Mouse (Mus musculus) forebrain, postnatal 0 days (tissue): Measurements from ENCODE around the gene Pik3r4. TPM values are rescaled to one million over a fixed set of nuclear protein-coding genes. Genes with fewer than 3 reads are reported as not detected.

Experiments used
- ATAC-seq: fragments of 200-750 bp; cut with Nextera tagmentation; 2 replicates; pipeline ENCODE4 v1.8.0; 2017; ENCODE audit warnings: mild to moderate bottlenecking, moderate library complexity
- DNase-seq: peaks from one replicate; pipeline ENCODE4 v3.0.0-alpha.2; 2015
- H3K27ac ChIP-seq: fragments of 300-500 bp; sonication (generic); 2 replicates; pipeline ENCODE4 v1.5.1; 2014; ENCODE audit warnings: low read depth, mild to moderate bottlenecking, antibody characterized with exemption, low read length, moderate library complexity, mixed read lengths
- H3K27me3 ChIP-seq: fragments of 300-500 bp; sonication (generic); 2 replicates; pipeline ENCODE4 v1.6.1; 2014; ENCODE audit warnings: mild to moderate bottlenecking, low read length, mixed read lengths; ENCODE audit not compliant: insufficient read depth
- H3K36me3 ChIP-seq: fragments of 300-500 bp; sonication (generic); 2 replicates; pipeline ENCODE4 v1.6.1; 2014; ENCODE audit warnings: mild to moderate bottlenecking, moderate library complexity; ENCODE audit not compliant: insufficient read depth
- H3K4me1 ChIP-seq: fragments of 300-500 bp; sonication (generic); 2 replicates; pipeline ENCODE4 v1.6.1; 2014; ENCODE audit warnings: antibody characterized with exemption; ENCODE audit not compliant: insufficient read depth
- H3K4me2 ChIP-seq: fragments of 300-500 bp; sonication (generic); 2 replicates; pipeline ENCODE4 v1.6.1; 2014; ENCODE audit warnings: low read depth, mild to moderate bottlenecking, moderate library complexity
- H3K4me3 ChIP-seq: fragments of 300-500 bp; sonication (generic); 2 replicates; pipeline ENCODE4 v1.5.1; 2014; ENCODE audit warnings: low read depth, low read length, mixed read lengths
- H3K9ac ChIP-seq: fragments of 300-500 bp; sonication (generic); 2 replicates; pipeline ENCODE4 v1.6.1; 2014; ENCODE audit warnings: mild to moderate bottlenecking
- H3K9me3 ChIP-seq: fragments of 300-500 bp; sonication (generic); 2 replicates; pipeline ENCODE4 v1.6.1; 2016; ENCODE audit warnings: low read length
- CTCF ChIP-seq: sonication (generic); IDR thresholded peaks from 2 replicates; pipeline ENCODE4 v1.5.1; 2016; ENCODE audit warnings: antibody characterized with exemption, control low read depth, low read depth
- WGBS: fragments of 180-500 bp; shearing (Covaris S2); extraction: QIAGEN DNeasy Blood & Tissue Kit; methylation state at CpG from one replicate; pipeline ENCODE4 v1.1.7; 2014; 5-methylcytosine and 5-hydroxymethylcytosine counted together
- polyA plus RNA-seq: library from polyadenylated mRNA; unstranded; fragments of >200 nt; fragmentation: Nextera tagmentation; extraction: Ambion mirVana; gene quantifications from 2 replicates; pipeline ENCODE4 v1.2.1, GENCODE M21; 2015
- total RNA-seq: library from RNA; depleted of rRNA; stranded (reverse); fragments of >200 nt; gene quantifications from 2 replicates; pipeline ENCODE4 v1.2.3, GENCODE M21; 2014

The Pik3r4 gene
- total and polyA plus RNA-seq, 2 experiments from 2014 or later: 12.9 to 20.8 TPM

- H3K36me3 ChIP-seq: peaks cover 38% of the 10 kb centered on the region
- H3K27ac ChIP-seq: peak overlapping the region; percentile 62; the same call in 1 of the 2 replicates
- no peaks in the 10 kb centered on the region for H3K4me1 ChIP-seq
- H3K4me3 ChIP-seq: no peak overlapping the region
- no peak overlapping the region for H3K4me2 ChIP-seq
- WGBS: 78% methylated on average over 13 of the region's 13 CpGs
- H3K9me3 ChIP-seq: no peaks in the 10 kb centered on the region
- H3K27me3 ChIP-seq: no peaks in the 10 kb centered on the region
- peak; percentile 18; the same call in 1 of the 2 replicates for ATAC-seq
- peak; percentile 63 for DNase-seq
- no peak overlapping the region for H3K9ac ChIP-seq
- no peak for TF ChIP-seq CTCF
These were observed 41.9 kb downstream of the Pik3r4 start for GRCm38 (mm10) chr9:105684549-105685165.

DNA sequence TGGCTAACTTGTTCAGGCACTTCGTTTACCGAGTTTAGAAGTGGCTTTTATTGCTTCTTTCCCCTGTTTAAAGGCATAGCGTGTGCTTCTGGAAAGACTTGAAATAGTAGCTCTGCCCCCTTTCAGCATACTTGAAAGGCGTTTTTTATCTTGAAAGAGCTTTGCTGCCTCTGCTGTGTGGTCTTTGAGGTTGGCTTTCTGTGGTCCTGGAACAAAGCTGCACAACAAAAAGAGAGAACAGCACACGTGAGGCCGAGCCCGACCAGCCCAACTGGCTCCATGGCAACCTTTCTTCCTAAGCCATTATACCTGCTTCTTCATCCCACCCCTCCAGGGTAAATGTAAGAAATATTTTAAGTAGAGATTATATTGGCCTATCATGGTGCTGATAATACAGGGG lies 46.7 kb downstream of the Pik3r4 start:
- H3K4me1 ChIP-seq: 0 out of 2 replicates have a peak, but pooled peaks cover 5% of the 10 kb centered on the region
- H3K36me3 ChIP-seq: peaks cover 36% of the 10 kb centered on the region
- WGBS: 16% methylated on average over 7 of the region's 7 CpGs
- ATAC-seq: peak; percentile 38
- H3K9ac ChIP-seq: no peak overlapping the region
- no peaks in the 10 kb centered on the region for H3K27me3 ChIP-seq
- no peak for TF ChIP-seq CTCF
- H3K9me3 ChIP-seq: no peaks in the 10 kb centered on the region
- no peak overlapping the region for H3K4me3 ChIP-seq
- no peak for DNase-seq
- H3K4me2 ChIP-seq: no peak overlapping the region
- H3K27ac ChIP-seq: no peak overlapping the region

- 77% methylated on average over 14 of the region's 14 CpGs for WGBS
- H3K27me3 ChIP-seq: no peaks in the 10 kb centered on the region
- H3K27ac ChIP-seq: peak overlapping the region; percentile 54; the same call in 1 of the 2 replicates
- H3K9me3 ChIP-seq: no peaks in the 10 kb centered on the region
- DNase-seq (peak; percentile 46), ATAC-seq (peak; percentile 55)
- H3K36me3 ChIP-seq: peaks cover 9% of the 10 kb centered on the region
- H3K4me1 ChIP-seq: 0 out of 2 replicates have a peak, but pooled peaks cover 5% of the 10 kb centered on the region
- H3K4me3 ChIP-seq: no peak overlapping the region
- no peak for TF ChIP-seq CTCF
- no peak overlapping the region for H3K9ac ChIP-seq
- no peak overlapping the region for H3K4me2 ChIP-seq
These were observed 49.7 kb downstream of the Pik3r4 start for GRCm38 (mm10) chr9:105692472-105692871.

- WGBS: 62% methylated on average over 9 of the region's 9 CpGs
- ATAC-seq (no peak), DNase-seq (no peak)
- no peaks in the 10 kb centered on the region for H3K9me3 ChIP-seq
- H3K9ac ChIP-seq: no peak overlapping the region
- TF ChIP-seq CTCF: no peak
- peaks cover 4% of the 10 kb centered on the region for H3K36me3 ChIP-seq
- H3K4me3 ChIP-seq: no peak overlapping the region
- H3K27ac ChIP-seq: peak overlapping the region; percentile 54; the same call in 1 of the 2 replicates
- H3K27me3 ChIP-seq: no peaks in the 10 kb centered on the region
- H3K4me1 ChIP-seq: 0 out of 2 replicates have a peak, but pooled peaks cover 5% of the 10 kb centered on the region
- no peak overlapping the region for H3K4me2 ChIP-seq
These were observed 50.3 kb downstream of the Pik3r4 start for GRCm38 (mm10) chr9:105693056-105693455.

- no peak overlapping the region for H3K4me2 ChIP-seq
- H3K36me3 ChIP-seq: no peaks in the 10 kb centered on the region
- H3K4me1 ChIP-seq: 0 out of 2 replicates have a peak, but pooled peaks cover 5% of the 10 kb centered on the region
- peak; percentile 70 for TF ChIP-seq CTCF
- no peak overlapping the region for H3K27ac ChIP-seq
- H3K27me3 ChIP-seq: no peaks in the 10 kb centered on the region
- no peak for ATAC-seq
- H3K9me3 ChIP-seq: no peaks in the 10 kb centered on the region
- peak; percentile 63 for DNase-seq
- no peak overlapping the region for H3K9ac ChIP-seq
- no peak overlapping the region for H3K4me3 ChIP-seq
- WGBS: 12% methylated on average over 5 of the region's 5 CpGs
These were observed 51.1 kb downstream of the Pik3r4 start for GRCm38 (mm10) chr9:105693854-105694253.

- DNase-seq (no peak), ATAC-seq (no peak)
- Histone ChIP-seq H3K27ac (no peak overlapping the region), H3K9me3 (no peaks in the 10 kb centered on the region), H3K4me2 (no peak overlapping the region), H3K36me3 (no peaks in the 10 kb centered on the region), H3K4me3 (no peak overlapping the region), H3K4me1 (0 out of 2 replicates have a peak, but pooled peaks cover 7% of the 10 kb centered on the region), H3K9ac (no peak overlapping the region), H3K27me3 (no peaks in the 10 kb centered on the region)
- TF ChIP-seq CTCF: no peak
- 76% methylated on average over 7 of the region's 7 CpGs for WGBS
These were observed 54.2 kb downstream of the Pik3r4 start for GRCm38 (mm10) chr9:105696818-105697564.
